Mouse (Mus musculus): ENCODE measurements around the gene Col19a1.

Gene Col19a1

GRCm38 (mm10) chr1:24225825-24226526 lies 361.3 kb downstream of the Col19a1 start:
- peak; percentile 98 to 100 for DNase-seq

GRCm38 (mm10) chr1:24222981-24223612 lies 364.2 kb downstream of the Col19a1 start:
- peak; percentile 85 to 91 for DNase-seq

- peak; percentile 51 to 53 for DNase-seq
These were observed 365.0 kb downstream of the Col19a1 start for GRCm38 (mm10) chr1:24222231-24222630.

- no peak for DNase-seq
These were observed 368.2 kb downstream of the Col19a1 start for GRCm38 (mm10) chr1:24219041-24219440.
